Comparison of ENCODE assay signal across 24 mouse cellular contexts in the genomic region with DNA sequence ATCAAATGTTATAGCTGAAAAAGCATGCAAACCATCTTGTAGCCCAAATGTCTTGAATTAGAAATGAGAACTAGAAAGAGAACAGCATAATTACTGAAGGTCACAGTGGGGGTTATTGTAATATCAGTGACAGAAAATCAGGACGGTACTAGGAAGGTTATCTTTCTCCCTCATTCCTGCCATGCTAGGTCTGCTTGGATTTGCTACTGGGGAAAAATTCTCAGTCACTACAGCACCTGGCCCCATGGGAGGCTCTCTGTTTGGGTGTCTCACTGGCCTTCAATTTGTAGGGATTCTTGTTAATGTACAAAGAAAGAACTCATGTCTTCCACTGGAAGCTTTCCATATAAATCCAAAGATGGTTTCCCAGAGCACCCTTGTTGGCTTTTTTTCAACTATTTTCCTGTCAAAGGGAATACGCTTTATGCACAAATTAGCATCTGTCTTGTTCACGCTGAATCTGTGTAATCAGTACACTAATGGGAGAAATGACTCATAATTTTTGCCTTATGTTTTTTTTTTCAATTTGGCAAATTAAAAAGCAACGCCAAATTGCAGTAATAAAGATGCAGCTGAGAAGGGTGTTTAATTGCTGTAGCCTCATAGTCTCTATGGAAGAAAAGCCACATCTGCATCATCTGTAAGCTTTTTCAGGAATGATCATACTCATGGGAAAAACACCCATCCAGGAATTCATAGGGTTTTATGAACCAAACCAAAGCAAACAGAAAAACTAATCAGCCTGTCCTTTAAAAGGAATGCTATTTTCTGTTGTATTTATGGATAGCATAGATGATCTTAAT.
DNase-seq lines count a peak whose midpoint lies in the region; ATAC-seq and TF ChIP-seq lines count a peak whose summit lies in the region.
"Had no signal": no experiment of that assay in that cellular context is flagged by ENCODE, and none has a peak within 500 bp of the region (broad histone marks: within the 10 kb centered on the region; RNA-seq: fewer than 3 reads in every experiment).

No protein-coding gene starts in this region.

- H3K9me3 ChIP-seq in hindbrain, embryonic 14.5 days (ENCODE audit: control insufficient read depth, low read length): no peaks in the 10 kb centered on the region
- H3K9me3 ChIP-seq in hindbrain, embryonic 10.5 days: no peaks in the 10 kb centered on the region
- no peaks in the 10 kb centered on the region for H3K9me3 ChIP-seq in neural tube, embryonic 14.5 days (ENCODE audit: control insufficient read depth, low read length)
- no peaks in the 10 kb centered on the region for H3K9me3 ChIP-seq in intestine, embryonic 16.5 days (ENCODE audit: control insufficient read depth, low read length)
- H3K9me3 ChIP-seq: embryonic facial prominence, embryonic 10.5 days; embryonic facial prominence, embryonic 15.5 days; limb, embryonic 13.5 days; lung, embryonic 15.5 days; midbrain, embryonic 10.5 days had no signal

- no peaks in the 10 kb centered on the region for H3K36me3 ChIP-seq in hindbrain, embryonic 14.5 days (replicated peaks; ENCODE audit: control insufficient read depth, insufficient read depth)
- no peaks in the 10 kb centered on the region for H3K36me3 ChIP-seq in hindbrain, embryonic 10.5 days
- no peaks in the 10 kb centered on the region for H3K36me3 ChIP-seq in neural tube, embryonic 14.5 days (ENCODE audit: control insufficient read depth, insufficient read depth, low read length)
- no peaks in the 10 kb centered on the region for H3K36me3 ChIP-seq in intestine, embryonic 16.5 days (ENCODE audit: control insufficient read depth, insufficient read depth, low read length)
- H3K36me3 ChIP-seq: embryonic facial prominence, embryonic 10.5 days; embryonic facial prominence, embryonic 15.5 days; heart, embryonic 12.5 days; limb, embryonic 13.5 days; lung, embryonic 15.5 days; midbrain, embryonic 10.5 days had no signal

- TF ChIP-seq CTCF in brain, embryonic 14.5 days (IDR thresholded peaks at IDR 0.05; ENCODE audit: borderline replicate concordance, extremely low read depth, insufficient read depth, insufficient read length): no peak

- DNase-seq in hindbrain, embryonic 14.5 days (ENCODE audit: low spot score): no peak
- DNase-seq in hindbrain, embryonic 10.5 days (ENCODE audit: low spot score): no peak
- DNase-seq in Muller cell, postnatal 12 days (ENCODE audit: inconsistent ontology term): peak; percentile 74
- DNase-seq in brain, embryonic 14.5 days (ENCODE audit: low read depth): peak; percentile 78
- no peak for DNase-seq in thymus, postnatal 25 days
- DNase-seq: adrenal gland, postnatal 25 days; cerebellum, adult 8-10 months; cerebellum, postnatal 25 days; heart, adult 2 months; kidney, adult 11 months; kidney, postnatal 14 days; right cerebral cortex, adult 18-20 months had no signal

- no peak overlapping the region for H3K27ac ChIP-seq in hindbrain, embryonic 14.5 days
- no peak overlapping the region for H3K27ac ChIP-seq in hindbrain, embryonic 10.5 days
- H3K27ac ChIP-seq in neural tube, embryonic 14.5 days (ENCODE audit: low read depth, low read length): no peak overlapping the region
- H3K27ac ChIP-seq in intestine, embryonic 16.5 days (ENCODE audit: low read length): no peak overlapping the region
- H3K27ac ChIP-seq: embryonic facial prominence, embryonic 10.5 days; embryonic facial prominence, embryonic 15.5 days; heart, adult 2 months; limb, embryonic 13.5 days; lung, embryonic 15.5 days; midbrain, embryonic 10.5 days had no signal

- H3K27me3 ChIP-seq in hindbrain, embryonic 14.5 days (ENCODE audit: control insufficient read depth, insufficient read depth, low read length): no peaks in the 10 kb centered on the region
- no peaks in the 10 kb centered on the region for H3K27me3 ChIP-seq in hindbrain, embryonic 10.5 days (ENCODE audit: insufficient read depth, poor library complexity, severe bottlenecking)
- H3K27me3 ChIP-seq in neural tube, embryonic 14.5 days (ENCODE audit: control insufficient read depth, insufficient read depth, low read length): no peaks in the 10 kb centered on the region
- H3K27me3 ChIP-seq in intestine, embryonic 16.5 days (replicated peaks; ENCODE audit: control insufficient read depth, insufficient read depth, low read length): no peaks in the 10 kb centered on the region
- H3K27me3 ChIP-seq: embryonic facial prominence, embryonic 15.5 days; heart, embryonic 12.5 days; limb, embryonic 13.5 days; lung, embryonic 15.5 days had no signal

- no peak overlapping the region for H3K9ac ChIP-seq in hindbrain, embryonic 14.5 days
- H3K9ac ChIP-seq in neural tube, embryonic 14.5 days (replicated peaks; ENCODE audit: low read depth, low read length): no peak overlapping the region
- H3K9ac ChIP-seq in intestine, embryonic 16.5 days (ENCODE audit: low read depth, low read length): no peak overlapping the region
- H3K9ac ChIP-seq: embryonic facial prominence, embryonic 15.5 days; heart, embryonic 12.5 days; limb, embryonic 13.5 days; lung, embryonic 15.5 days had no signal

- H3K4me3 ChIP-seq in hindbrain, embryonic 14.5 days (replicated peaks; ENCODE audit: low read length): no peak overlapping the region
- no peak overlapping the region for H3K4me3 ChIP-seq in hindbrain, embryonic 10.5 days
- no peak overlapping the region for H3K4me3 ChIP-seq in neural tube, embryonic 14.5 days (ENCODE audit: low read depth, low read length)
- no peak overlapping the region for H3K4me3 ChIP-seq in intestine, embryonic 16.5 days (ENCODE audit: low read length)
- H3K4me3 ChIP-seq: embryonic facial prominence, embryonic 10.5 days; embryonic facial prominence, embryonic 15.5 days; heart, adult 2 months; heart, embryonic 12.5 days; limb, embryonic 13.5 days; lung, embryonic 15.5 days; midbrain, embryonic 10.5 days; myocyte had no signal

- ATAC-seq in hindbrain, embryonic 14.5 days (ENCODE audit: low FRiP score): peak; percentile 38; the same call in 1 of the 2 replicates
- peak; percentile 73 for ATAC-seq in neural tube, embryonic 14.5 days (ENCODE audit: low read depth)
- no peak for ATAC-seq in intestine, embryonic 16.5 days
- ATAC-seq: CD4-positive, CD25-positive, alpha-beta regulatory T cell, adult 4 months; midbrain, embryonic 16.5 days had no signal

- no peak overlapping the region for H3K4me2 ChIP-seq in hindbrain, embryonic 14.5 days (replicated peaks)
- no peak overlapping the region for H3K4me2 ChIP-seq in neural tube, embryonic 14.5 days (ENCODE audit: low read depth, low read length)
- no peak overlapping the region for H3K4me2 ChIP-seq in intestine, embryonic 16.5 days (ENCODE audit: low read depth, low read length)
- H3K4me2 ChIP-seq: embryonic facial prominence, embryonic 15.5 days; heart, embryonic 12.5 days; limb, embryonic 13.5 days; liver, embryonic 11.5 days; lung, embryonic 15.5 days had no signal

- WGBS in hindbrain, embryonic 14.5 days: 63% methylated on average over 4 of the region's 4 CpGs
- WGBS in hindbrain, embryonic 10.5 days: 88% methylated on average over 4 of the region's 4 CpGs
- WGBS in neural tube, embryonic 14.5 days: 40% methylated on average over 4 of the region's 4 CpGs
- WGBS in intestine, embryonic 16.5 days: 81% methylated on average over 4 of the region's 4 CpGs

- H3K4me1 ChIP-seq in hindbrain, embryonic 14.5 days (replicated peaks; ENCODE audit: control insufficient read depth, insufficient read depth, low read length): no peaks in the 10 kb centered on the region
- no peaks in the 10 kb centered on the region for H3K4me1 ChIP-seq in hindbrain, embryonic 10.5 days (replicated peaks)
- H3K4me1 ChIP-seq in neural tube, embryonic 14.5 days (ENCODE audit: control insufficient read depth, insufficient read depth, low read length): no peaks in the 10 kb centered on the region
- H3K4me1 ChIP-seq in intestine, embryonic 16.5 days (ENCODE audit: control insufficient read depth, insufficient read depth, low read length): no peaks in the 10 kb centered on the region
- H3K4me1 ChIP-seq: embryonic facial prominence, embryonic 10.5 days; embryonic facial prominence, embryonic 15.5 days; heart, embryonic 12.5 days; limb, embryonic 13.5 days; lung, embryonic 15.5 days; midbrain, embryonic 10.5 days had no signal

- TF ChIP-seq POLR2A in brain, embryonic 14.5 days (IDR thresholded peaks at IDR 0.05; ENCODE audit: borderline replicate concordance, extremely low read depth, insufficient read depth, insufficient read length, poor library complexity, severe bottlenecking): no peak

Comparison
In these comparisons a context has a peak if more than half of its experiments do, and no peak if none do; other contexts are left out.
1. DNase-seq: peak in Muller cell, postnatal 12 days (single experiment) and brain, embryonic 14.5 days (single experiment); none in hindbrain, embryonic 14.5 days (single experiment), hindbrain, embryonic 10.5 days (single experiment) and thymus, postnatal 25 days (single experiment).